Mouse (Mus musculus): ENCODE data around the gene Mical3.

GRCm38 (mm10) chr6:121099228-121099608 lies 31.6 kb downstream of the Mical3 start:
- no peak for TF ChIP-seq POLR2A (IDR thresholded peaks at IDR 0.05; ENCODE audit: borderline replicate concordance, extremely low read depth, insufficient read depth, insufficient read length, poor library complexity, severe bottlenecking)
- no peak for TF ChIP-seq CTCF (IDR thresholded peaks at IDR 0.05; ENCODE audit: borderline replicate concordance, extremely low read depth, insufficient read depth, insufficient read length)

All from brain, embryonic 14.5 days (tissue).